Mouse (Mus musculus) CH12.LX (cell line): ENCODE data around the gene Pfkfb3.

Source experiments
- GABPA ChIP-seq: IDR thresholded peaks from 2 replicates; pipeline ENCODE4 v1.6.1; 2012; ENCODE audit warnings: low read depth, low read length, improper control_type of control experiment, inconsistent platforms; ENCODE audit not compliant: insufficient replicate concordance
- MXI1 ChIP-seq: IDR thresholded peaks from 2 replicates; pipeline ENCODE4 v1.6.1; 2011; ENCODE audit warnings: mild to moderate bottlenecking, low read depth, low read length, improper control_type of control experiment
- POLR2A ChIP-seq: IDR thresholded peaks from 2 replicates; pipeline ENCODE4 v1.6.1; 2011; ENCODE audit warnings: low read depth, mild to moderate bottlenecking, improper control_type of control experiment, low read length

DNA sequence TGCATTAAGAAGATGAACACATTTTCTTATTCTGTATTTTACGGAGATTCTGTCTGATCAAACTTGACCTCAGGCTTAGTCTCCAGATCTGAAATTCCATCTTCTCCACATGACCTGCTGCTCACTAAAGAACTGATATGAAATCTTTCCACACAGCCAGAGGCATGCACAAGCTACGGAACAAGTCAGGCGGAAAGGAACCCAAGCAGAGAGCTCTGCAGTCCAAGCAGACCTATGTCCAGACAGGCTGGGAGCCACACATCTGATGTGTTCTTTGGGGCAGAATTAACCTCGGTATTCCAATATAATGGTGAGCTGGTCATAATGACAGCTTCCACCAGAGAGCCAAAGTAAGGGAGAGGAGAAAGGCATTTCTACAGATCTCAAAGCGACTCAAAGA, 120.5 kb downstream of the Pfkfb3 start:
- TF ChIP-seq GABPA = no peak
- TF ChIP-seq MXI1 = no peak
- no peak for TF ChIP-seq POLR2A
